Mouse (Mus musculus): Measurements from ENCODE around the gene F3.

DNA sequence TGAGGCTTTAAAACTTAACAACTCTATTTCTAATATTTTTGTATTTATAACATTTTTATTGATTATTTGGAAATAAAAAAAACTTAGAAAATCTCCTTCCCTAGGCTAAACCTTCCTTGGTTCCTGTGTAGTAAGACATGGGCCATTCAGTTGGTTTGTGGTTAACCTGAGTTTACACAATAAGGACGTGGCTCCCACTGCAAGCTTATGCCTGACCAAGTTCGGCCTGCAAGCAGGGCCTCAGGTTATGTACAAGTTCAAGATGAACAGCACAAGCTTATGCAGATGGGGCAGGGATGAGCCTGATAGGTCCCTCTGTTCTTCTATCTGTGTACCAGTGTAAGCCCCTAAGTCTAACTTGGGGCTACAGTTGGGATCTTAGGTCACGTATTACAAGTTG lies 33.6 kb upstream of the F3 start:
- TF ChIP-seq CTCF (IDR thresholded peaks at IDR 0.05) (no peak), EP300 (IDR thresholded peaks at IDR 0.05) (no peak)

Data from lung, postnatal 0 days (tissue).